Mouse (Mus musculus) heart, embryonic 11.5 days (tissue): ENCODE data around the gene Nkx6-1. TPM values are rescaled to one million over a fixed set of nuclear protein-coding genes. Genes with fewer than 3 reads are reported as not detected.

ENCODE experiments used
- ATAC-seq: fragments of 200-750 bp; cut with Nextera tagmentation; replicated peaks from 2 replicates; pipeline ENCODE4 v1.8.0; 2017; ENCODE audit warnings: moderate library complexity; ENCODE audit not compliant: insufficient number of reproducible peaks, low FRiP score, low TSS enrichment
- H3K27ac ChIP-seq: fragments of 300-500 bp; sonication (generic); 2 replicates; pipeline ENCODE4 v1.5.1; 2014; ENCODE audit warnings: mild to moderate bottlenecking, low read depth, low read length
- H3K27me3 ChIP-seq: fragments of 300-500 bp; sonication (generic); 2 replicates; pipeline ENCODE4 v1.6.1; 2014; ENCODE audit warnings: mild to moderate bottlenecking, low read length, mixed read lengths; ENCODE audit not compliant: control insufficient read depth, insufficient read depth
- H3K36me3 ChIP-seq: fragments of 300-500 bp; sonication (generic); 2 replicates; pipeline ENCODE4 v1.6.1; 2014; ENCODE audit warnings: mild to moderate bottlenecking, low read length, moderate library complexity, mixed read lengths; ENCODE audit not compliant: control insufficient read depth, insufficient read depth
- H3K4me1 ChIP-seq: fragments of 300-500 bp; sonication (generic); 2 replicates; pipeline ENCODE4 v1.6.1; 2014; ENCODE audit warnings: low read length; ENCODE audit not compliant: control insufficient read depth, insufficient read depth
- H3K4me2 ChIP-seq: fragments of 300-500 bp; sonication (generic); 2 replicates; pipeline ENCODE4 v1.6.1; 2014; ENCODE audit warnings: mild to moderate bottlenecking, moderate library complexity
- H3K4me3 ChIP-seq: fragments of 300-500 bp; sonication (generic); 2 replicates; pipeline ENCODE4 v1.5.1; 2014; ENCODE audit warnings: low read depth, low read length
- H3K9ac ChIP-seq: fragments of 300-500 bp; sonication (generic); 2 replicates; pipeline ENCODE4 v1.6.1; 2014; ENCODE audit warnings: mild to moderate bottlenecking, low read depth, low read length, moderate library complexity
- H3K9me3 ChIP-seq: fragments of 300-500 bp; sonication (generic); replicated peaks from 2 replicates; pipeline ENCODE4 v1.6.1; 2016; ENCODE audit warnings: low read length; ENCODE audit not compliant: control insufficient read depth
- WGBS: fragments of 180-500 bp; shearing (Covaris S2); extraction: QIAGEN DNeasy Blood & Tissue Kit; methylation state at CpG from one replicate; pipeline ENCODE4 v1.1.7; 2014; ENCODE audit not compliant: insufficient replicate concordance; 5-methylcytosine and 5-hydroxymethylcytosine counted together
- polyA plus RNA-seq: library from polyadenylated mRNA; unstranded; fragments of >200 nt; fragmentation: Nextera tagmentation; extraction: Ambion mirVana; gene quantifications from 2 replicates; pipeline ENCODE4 v1.2.1, GENCODE M21; 2014

Nkx6-1 gene
- polyA plus RNA-seq = 0.07 and 0.29 TPM in 2 replicates

DNA sequence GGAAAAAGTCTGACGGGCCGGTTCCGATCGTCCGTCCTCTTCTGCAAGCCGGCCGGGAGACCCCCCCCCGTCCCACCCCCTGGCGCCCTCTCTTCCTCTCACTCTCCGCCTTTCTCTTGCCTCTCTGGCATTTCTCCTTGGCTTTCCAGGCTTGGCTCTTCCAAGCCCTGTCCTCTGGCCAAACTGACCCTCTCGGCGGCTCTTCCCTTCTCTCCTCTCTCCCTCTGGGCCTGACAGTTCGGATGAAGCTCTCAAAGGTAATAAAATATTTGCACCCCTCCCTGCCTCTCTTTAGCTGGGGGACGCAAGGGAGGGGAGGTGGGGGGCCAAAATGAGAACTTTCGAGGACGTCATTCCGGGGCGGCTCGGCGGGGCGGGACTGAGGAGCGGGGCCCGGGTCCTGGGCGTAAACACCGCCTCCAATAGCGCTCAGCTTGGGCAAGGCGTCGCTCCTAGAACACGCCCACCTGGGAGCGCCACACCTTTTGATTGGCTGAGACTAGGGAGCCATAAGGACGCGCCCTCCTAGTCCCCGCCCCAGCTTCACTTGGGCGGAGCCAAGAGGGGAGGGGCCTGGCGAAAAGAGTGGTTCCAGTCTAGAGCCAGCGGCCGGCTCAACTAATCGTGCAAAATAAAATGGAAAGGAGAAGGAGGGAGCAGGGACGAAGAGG lies at the start of gene Nkx6-1:
Gene Nkx6-1, minus strand, starts transcription at position 52 of the 671 bp plus-strand sequence.
- Histone ChIP-seq H3K27ac (no peak within 1 kb of the TSS), H3K9me3 (no peaks in the 10 kb centered on the region), H3K27me3 (peaks cover 87% of the 10 kb centered on the region), H3K36me3 (no peaks in the 10 kb centered on the region), H3K4me2 (peak within 1 kb of the TSS; percentile 74), H3K9ac (peak within 1 kb of the TSS; percentile 23; the same call in 1 of the 2 replicates), H3K4me3 (peak within 1 kb of the TSS; percentile 49), H3K4me1 (peaks cover 13% of the 10 kb centered on the region)
- ATAC-seq = peak; percentile 93
- WGBS = under 1% methylated on average over 38 of the region's 39 CpGs

DNA sequence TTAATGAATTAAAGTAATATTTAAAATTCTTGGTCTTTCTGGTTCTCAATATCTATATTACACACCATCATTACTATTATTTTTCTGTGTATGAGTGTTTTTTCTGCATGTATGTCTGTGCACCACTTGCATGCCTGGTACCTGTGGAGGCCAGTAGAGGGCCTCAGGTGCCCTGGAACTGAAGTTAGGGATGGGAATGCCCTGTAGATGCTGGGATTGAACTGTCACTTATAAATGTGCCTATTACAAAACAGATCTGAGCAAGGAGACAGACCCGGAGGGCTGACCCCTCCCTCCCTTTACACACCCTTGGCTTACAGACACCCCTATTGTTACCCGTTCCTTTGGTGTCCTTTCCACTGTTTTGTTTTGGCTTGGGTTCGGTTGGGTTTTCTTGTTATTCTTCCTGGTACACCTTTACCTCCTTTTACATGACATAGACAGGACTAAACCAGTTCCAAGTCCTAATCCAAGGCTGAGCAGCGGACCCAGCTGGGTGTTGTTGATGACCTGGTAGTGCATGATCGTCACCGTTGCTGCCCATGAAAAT lies 48.3 kb upstream of the Nkx6-1 start:
- Histone ChIP-seq H3K27me3 (no peaks in the 10 kb centered on the region), H3K4me1 (no peaks in the 10 kb centered on the region), H3K9ac (no peak overlapping the region), H3K27ac (no peak overlapping the region), H3K4me2 (no peak overlapping the region), H3K36me3 (no peaks in the 10 kb centered on the region), H3K9me3 (no peaks in the 10 kb centered on the region), H3K4me3 (no peak overlapping the region)
- 79% methylated on average over 6 of the region's 6 CpGs for WGBS
- no peak for ATAC-seq

DNA sequence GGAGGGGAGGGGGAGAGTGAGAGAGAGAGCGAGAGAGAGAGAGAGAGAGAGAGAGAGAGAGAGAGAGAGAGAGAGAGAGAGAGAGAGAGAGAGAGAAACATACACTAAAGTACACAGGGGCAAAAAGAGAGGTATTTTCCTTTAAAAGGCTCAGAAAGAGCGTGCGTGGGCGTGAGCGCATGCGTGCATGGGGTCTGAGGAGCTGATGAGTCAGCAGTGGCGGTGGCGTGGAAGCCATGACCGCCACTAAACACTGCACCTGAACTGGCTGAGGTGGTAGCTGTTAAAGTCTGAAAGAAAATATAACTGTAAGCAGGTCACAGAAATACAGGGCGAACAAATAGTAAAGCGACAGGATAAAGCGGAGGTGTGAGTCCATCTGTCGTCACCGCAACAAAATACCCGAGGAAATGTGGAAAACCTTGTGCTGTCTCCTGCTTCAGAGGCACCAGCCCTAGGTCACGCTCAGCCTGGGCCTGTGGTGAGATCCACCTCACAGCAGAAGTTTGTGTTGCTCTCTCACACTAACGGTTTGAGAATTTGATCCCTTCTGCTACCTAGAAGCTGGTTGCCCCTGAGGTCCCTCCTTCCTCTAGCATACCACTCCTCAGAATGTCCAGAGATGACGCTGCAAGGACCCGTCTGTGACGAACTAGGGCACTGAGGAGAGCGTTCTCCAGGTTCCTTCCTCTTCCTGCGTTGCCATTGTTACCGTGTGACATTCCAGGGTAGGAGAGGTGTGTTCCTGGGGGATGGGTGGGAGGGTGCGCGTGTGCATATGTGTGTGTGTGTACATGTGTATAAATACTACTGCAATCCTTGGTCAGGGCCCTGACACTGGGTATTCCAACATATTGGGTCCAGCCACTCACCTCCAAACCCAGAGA lies 38.8 kb upstream of the Nkx6-1 start:
- 57% methylated on average over 24 of the region's 25 CpGs for WGBS
- no peak overlapping the region for H3K9ac ChIP-seq

DNA sequence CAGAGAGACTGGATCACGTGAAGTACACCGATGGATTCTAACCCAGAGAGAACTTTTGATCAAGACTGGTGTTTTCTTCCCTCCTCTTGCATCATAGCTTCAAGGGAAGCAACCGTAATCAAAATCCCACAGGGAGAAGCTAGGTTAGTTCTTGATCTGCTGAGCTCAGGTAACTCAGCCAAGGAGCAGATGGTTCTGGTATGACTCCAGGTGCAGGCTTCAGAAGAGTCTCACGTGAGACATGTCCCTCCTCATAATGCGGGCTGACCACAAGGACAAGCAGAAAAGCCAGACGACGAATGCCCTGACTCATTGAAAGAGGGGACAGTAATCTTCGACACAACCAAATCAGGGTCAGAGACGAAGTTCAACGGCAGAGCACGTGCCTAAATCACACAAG lies 37.8 kb upstream of the Nkx6-1 start:
- 78% methylated on average over 11 of the region's 11 CpGs for WGBS
- Histone ChIP-seq H3K36me3 (no peaks in the 10 kb centered on the region), H3K27ac (no peak overlapping the region), H3K4me3 (no peak overlapping the region), H3K9me3 (no peaks in the 10 kb centered on the region), H3K27me3 (no peaks in the 10 kb centered on the region), H3K4me1 (no peaks in the 10 kb centered on the region), H3K9ac (no peak overlapping the region), H3K4me2 (no peak overlapping the region)
- ATAC-seq = no peak

More for the DNA sequence above, 38.8 kb upstream of the Nkx6-1 start:
- ATAC-seq = 0 out of 2 replicates have a peak, but pooled peaks have one; percentile 22
- Histone ChIP-seq H3K4me3 (no peak overlapping the region), H3K9me3 (no peaks in the 10 kb centered on the region), H3K4me1 (no peaks in the 10 kb centered on the region), H3K27me3 (no peaks in the 10 kb centered on the region), H3K4me2 (peak overlapping the region; percentile 30), H3K36me3 (no peaks in the 10 kb centered on the region), H3K27ac (no peak overlapping the region)

DNA sequence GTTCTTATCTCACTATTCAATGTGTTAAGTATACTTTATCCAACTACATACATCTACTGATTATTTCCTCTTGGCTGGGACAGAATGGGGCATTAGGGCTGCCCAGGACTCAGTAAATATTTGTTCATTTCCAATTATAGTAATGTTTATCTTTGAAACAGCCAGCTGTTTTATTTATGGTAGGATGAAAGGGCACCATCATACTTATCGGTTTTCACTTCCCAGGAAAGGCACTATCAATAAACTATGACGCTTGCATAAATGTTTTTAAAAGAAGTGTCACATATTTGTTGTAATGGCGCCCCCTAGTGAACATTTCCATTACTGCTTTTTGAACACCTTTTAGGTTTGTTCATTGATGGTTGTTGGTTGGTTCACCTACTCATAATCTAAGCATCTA lies 35.8 kb upstream of the Nkx6-1 start:
- ATAC-seq = no peak
- Histone ChIP-seq H3K9ac (no peak overlapping the region), H3K4me1 (no peaks in the 10 kb centered on the region), H3K4me2 (no peak overlapping the region), H3K36me3 (no peaks in the 10 kb centered on the region), H3K27ac (no peak overlapping the region), H3K27me3 (no peaks in the 10 kb centered on the region), H3K9me3 (no peaks in the 10 kb centered on the region), H3K4me3 (no peak overlapping the region)
- 2% methylated on average over 3 of the region's 3 CpGs for WGBS

DNA sequence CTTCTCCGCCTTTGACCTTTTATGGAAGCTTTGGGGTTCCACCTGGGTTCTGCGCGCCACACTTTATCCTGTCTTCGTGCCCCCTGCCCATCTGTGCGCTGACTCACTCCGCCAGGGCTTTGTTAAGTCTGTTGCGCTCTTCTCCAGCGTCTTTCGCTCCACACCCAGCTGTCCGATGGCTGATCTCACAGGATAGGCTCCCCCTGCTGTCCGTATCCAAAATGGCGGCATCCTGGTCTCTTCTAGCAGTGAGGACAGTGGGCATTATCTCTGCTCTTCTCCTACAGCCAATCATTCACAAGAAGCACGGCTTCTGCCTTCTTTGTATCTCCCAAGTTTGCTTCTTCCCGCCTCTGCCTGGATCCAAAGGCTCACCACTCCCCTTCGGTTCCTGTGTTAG lies 23.8 kb upstream of the Nkx6-1 start:
- Histone ChIP-seq H3K4me2 (peak overlapping the region; percentile 22; the same call in 1 of the 2 replicates), H3K27ac (no peak overlapping the region), H3K4me1 (no peaks in the 10 kb centered on the region), H3K36me3 (no peaks in the 10 kb centered on the region), H3K4me3 (no peak overlapping the region), H3K9ac (no peak overlapping the region), H3K27me3 (no peaks in the 10 kb centered on the region; the same call in 1 of the 2 replicates), H3K9me3 (no peaks in the 10 kb centered on the region)
- ATAC-seq = no peak
- WGBS = 17% methylated on average over 15 of the region's 15 CpGs

DNA sequence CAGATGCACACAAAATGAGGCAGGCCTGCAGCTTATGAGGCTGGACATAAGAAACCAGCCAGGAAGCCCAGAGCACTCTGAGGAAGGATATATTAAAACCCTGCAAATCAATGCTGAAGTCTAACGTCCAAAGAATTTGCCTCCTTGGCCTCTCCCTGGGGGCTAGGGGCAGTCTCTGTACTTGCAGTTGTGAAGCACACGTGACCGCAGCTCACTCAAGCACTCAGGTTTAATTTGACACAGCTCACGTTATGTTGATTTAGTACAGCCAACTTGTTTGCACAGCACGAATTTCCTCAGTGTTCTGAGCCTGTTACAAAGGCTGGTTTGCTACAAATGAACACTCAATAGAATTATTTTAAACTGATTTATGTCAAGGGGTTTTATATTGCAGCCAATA lies 18.5 kb upstream of the Nkx6-1 start:
- no peak for ATAC-seq
- H3K4me1 ChIP-seq = no peaks in the 10 kb centered on the region
- no peaks in the 10 kb centered on the region for H3K9me3 ChIP-seq
- no peak overlapping the region for H3K27ac ChIP-seq
- H3K4me2 ChIP-seq = no peak overlapping the region
- H3K27me3 ChIP-seq = no peaks in the 10 kb centered on the region; the same call in 1 of the 2 replicates
- H3K36me3 ChIP-seq = no peaks in the 10 kb centered on the region
- H3K9ac ChIP-seq = no peak overlapping the region
- H3K4me3 ChIP-seq = no peak overlapping the region
- 71% methylated on average over 5 of the region's 5 CpGs for WGBS

DNA sequence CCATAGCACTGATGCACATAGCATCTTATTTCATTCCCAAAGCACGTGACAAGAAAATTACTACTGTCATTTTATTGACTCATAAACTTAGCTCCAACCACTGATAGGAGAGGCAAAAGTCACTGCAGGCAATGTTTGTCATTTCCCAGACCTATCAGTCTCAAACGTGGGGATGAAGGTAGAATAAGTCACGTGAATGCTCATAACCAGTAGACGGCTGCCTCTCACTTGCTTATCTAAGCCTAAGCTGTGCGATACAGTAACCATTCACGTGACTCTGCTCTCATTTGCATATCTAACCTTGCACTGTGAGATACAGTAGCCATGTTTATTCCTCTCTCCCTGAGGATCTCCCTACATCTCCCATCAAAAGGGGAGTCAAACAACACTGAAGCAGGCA lies 15.5 kb upstream of the Nkx6-1 start:
- WGBS = 58% methylated on average over 6 of the region's 6 CpGs
- no peak overlapping the region for H3K9ac ChIP-seq

More for the DNA sequence above, 15.5 kb upstream of the Nkx6-1 start:
- ATAC-seq = no peak
- Histone ChIP-seq H3K27ac (no peak overlapping the region), H3K27me3 (no peaks in the 10 kb centered on the region; the same call in 1 of the 2 replicates), H3K4me3 (no peak overlapping the region), H3K36me3 (no peaks in the 10 kb centered on the region), H3K9me3 (no peaks in the 10 kb centered on the region), H3K4me2 (no peak overlapping the region), H3K4me1 (no peaks in the 10 kb centered on the region)
